Mouse (Mus musculus): ENCODE measurements around the gene Ncbp1.

Ncbp1 gene

GRCm38 (mm10) chr4:46201834-46202561, 63.6 kb downstream of the Ncbp1 start:
- peak; percentile 82 for DNase-seq (ENCODE audit: low read depth, low spot score)

GRCm38 (mm10) chr4:46202562-46203126, 64.2 kb downstream of the Ncbp1 start:
- DNase-seq (ENCODE audit: low read depth, low spot score), result no peak

- no peak for DNase-seq (ENCODE audit: low read depth, low spot score)
Observed at GRCm38 (mm10) chr4:46221090-46221489, 82.7 kb downstream of the Ncbp1 start.

Measured in mesoderm, embryonic 11.5 days (tissue).